Mouse (Mus musculus): ENCODE measurements around the gene Ccsap.

Gene Ccsap

GRCm38 (mm10) chr8:123877865-123878264 is 17.9 kb upstream of the Ccsap start:
- no peak for DNase-seq

GRCm38 (mm10) chr8:123874324-123874723 is 14.3 kb upstream of the Ccsap start:
- DNase-seq: no peak

- no peak for DNase-seq
These were observed 13.4 kb upstream of the Ccsap start for GRCm38 (mm10) chr8:123873364-123873763.

GRCm38 (mm10) chr8:123872048-123872447 is 12.0 kb upstream of the Ccsap start:
- DNase-seq: no peak

GRCm38 (mm10) chr8:123866971-123867370 is 7.0 kb upstream of the Ccsap start:
- no peak for DNase-seq

- no peak for DNase-seq
These were observed 5.8 kb upstream of the Ccsap start for GRCm38 (mm10) chr8:123865786-123866185.

GRCm38 (mm10) chr8:123860386-123860785 is 377 bp upstream of the Ccsap start:
- no peak for DNase-seq

- peak; percentile 93 to 96 for DNase-seq
These were observed 915 bp downstream of the Ccsap start for GRCm38 (mm10) chr8:123858941-123859647.

GRCm38 (mm10) chr8:123858574-123858940 is 1.5 kb downstream of the Ccsap start:
- DNase-seq: no peak

GRCm38 (mm10) chr8:123857361-123857760 is 2.6 kb downstream of the Ccsap start:
- DNase-seq: no peak

- DNase-seq: no peak
These were observed 5.1 kb downstream of the Ccsap start for GRCm38 (mm10) chr8:123854733-123855475.

GRCm38 (mm10) chr8:123854252-123854651 is 5.8 kb downstream of the Ccsap start:
- no peak for DNase-seq

- no peak for DNase-seq
These were observed 8.4 kb downstream of the Ccsap start for GRCm38 (mm10) chr8:123851590-123851989.

- DNase-seq: no peak
These were observed 10.7 kb downstream of the Ccsap start for GRCm38 (mm10) chr8:123849352-123849751.

GRCm38 (mm10) chr8:123847546-123847945 is 12.5 kb downstream of the Ccsap start:
- peak in 1 of 2 experiments; percentile 27 for DNase-seq

GRCm38 (mm10) chr8:123846509-123846908 is 13.5 kb downstream of the Ccsap start:
- no peak for DNase-seq

GRCm38 (mm10) chr8:123845991-123846390 is 14.0 kb downstream of the Ccsap start:
- DNase-seq: no peak

GRCm38 (mm10) chr8:123845114-123845513 is 14.9 kb downstream of the Ccsap start:
- no peak for DNase-seq

- no peak for DNase-seq
These were observed 15.7 kb downstream of the Ccsap start for GRCm38 (mm10) chr8:123844341-123844740.

- DNase-seq: no peak
These were observed 17.9 kb downstream of the Ccsap start for GRCm38 (mm10) chr8:123842086-123842485.

- no peak for DNase-seq
These were observed 19.2 kb downstream of the Ccsap start for GRCm38 (mm10) chr8:123840578-123841345.

GRCm38 (mm10) chr8:123838496-123838895 is 21.5 kb downstream of the Ccsap start:
- DNase-seq: peak in 1 of 2 experiments; percentile 58

- DNase-seq: no peak
These were observed 23.7 kb downstream of the Ccsap start for GRCm38 (mm10) chr8:123836354-123836753.

GRCm38 (mm10) chr8:123835451-123835850 is 24.6 kb downstream of the Ccsap start:
- peak; percentile 46 to 85 for DNase-seq

Measured in kidney, postnatal 36 days (tissue).